Mouse (Mus musculus) spleen, postnatal 36 days (tissue): ENCODE measurements at regions not wholly inside any gene's neighbourhood (a gene's known extent, or its start where the extent isn't known, plus 50 kb on each side); places are given as distances from the start of the nearest gene placed in this dataset.

Experiments
- DNase-seq, 2 experiments: peaks; one replicate each; pipeline ENCODE4 v3.0.0; 2022; ENCODE audit warnings: low spot score in 2 of 2, mixed read lengths in 1 of 2

DNA sequence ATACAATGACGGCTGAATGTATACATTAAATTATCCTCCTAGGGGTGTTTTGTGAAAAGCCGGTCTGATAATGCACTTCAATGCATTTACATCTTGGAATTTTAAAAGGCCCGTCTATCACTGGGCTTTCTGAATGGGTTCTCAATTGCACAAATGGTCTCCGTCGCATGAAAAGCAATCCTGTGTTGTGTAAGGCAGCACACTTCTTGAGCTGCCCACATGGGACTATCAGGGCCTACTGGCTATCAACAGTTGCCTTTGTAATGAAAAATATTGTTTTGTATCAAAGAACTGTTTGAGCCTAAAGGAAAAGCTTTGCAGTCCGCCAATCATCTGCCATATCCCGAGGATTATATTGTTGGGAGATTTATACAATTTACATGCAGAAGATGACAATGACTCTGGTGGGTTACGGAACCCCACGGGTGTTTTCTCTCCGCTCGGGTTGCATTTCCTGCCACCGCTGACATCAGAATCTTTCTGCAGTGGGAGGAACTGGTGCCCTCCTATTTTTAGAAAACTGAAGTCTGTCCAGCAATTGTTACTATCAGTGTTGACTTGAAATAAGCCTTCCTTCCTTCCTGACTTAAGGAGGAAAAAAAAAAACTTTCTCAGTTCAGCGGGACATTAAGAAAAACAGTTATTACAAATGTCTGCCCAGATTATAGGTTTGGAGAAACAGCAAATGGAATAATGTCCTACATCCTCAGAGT is 118.7 kb downstream of the Tmem26 start:
- DNase-seq, result peak; percentile 2 to 6

DNA sequence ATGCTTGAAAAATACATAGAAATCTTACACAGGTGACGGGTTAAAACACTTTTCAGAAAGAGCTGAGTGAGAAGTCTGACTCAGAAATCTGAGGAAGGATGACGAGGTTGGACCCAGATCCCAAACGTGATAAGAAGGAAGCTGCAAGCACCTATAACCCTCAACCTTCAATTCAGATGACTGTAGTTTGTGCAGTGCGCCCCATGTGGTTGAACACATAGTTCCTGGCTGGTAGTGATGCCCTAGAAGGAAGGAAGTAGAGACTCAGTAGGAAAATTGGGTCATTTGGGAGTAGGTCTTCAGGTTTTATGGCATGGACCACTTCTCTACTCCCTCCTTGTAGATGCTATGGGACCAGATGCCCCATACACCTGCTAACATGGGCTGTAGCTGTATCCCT is 120.6 kb downstream of the Tmem26 start:
- DNase-seq, result peak; percentile 9 to 10

DNA sequence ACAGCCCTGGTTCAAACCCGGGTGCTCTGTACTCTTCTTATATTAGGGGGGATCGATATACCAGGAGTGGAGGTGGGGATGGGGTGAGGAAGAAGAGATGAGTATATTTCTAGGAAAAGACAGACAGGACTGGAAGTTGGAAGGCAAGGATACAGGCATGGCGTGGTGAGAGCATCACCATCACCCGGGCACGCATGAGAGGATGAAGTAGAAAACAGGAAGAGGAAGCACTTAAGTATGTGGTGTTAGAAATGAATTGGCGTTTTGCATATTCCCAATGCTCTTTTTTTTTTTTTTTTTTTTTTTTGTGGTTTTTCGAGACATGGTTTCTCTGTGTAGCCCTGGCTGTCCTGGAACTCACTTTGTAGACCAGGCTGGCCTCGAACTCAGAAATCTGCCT is 121.2 kb downstream of the Tmem26 start:
- no peak for DNase-seq

DNA sequence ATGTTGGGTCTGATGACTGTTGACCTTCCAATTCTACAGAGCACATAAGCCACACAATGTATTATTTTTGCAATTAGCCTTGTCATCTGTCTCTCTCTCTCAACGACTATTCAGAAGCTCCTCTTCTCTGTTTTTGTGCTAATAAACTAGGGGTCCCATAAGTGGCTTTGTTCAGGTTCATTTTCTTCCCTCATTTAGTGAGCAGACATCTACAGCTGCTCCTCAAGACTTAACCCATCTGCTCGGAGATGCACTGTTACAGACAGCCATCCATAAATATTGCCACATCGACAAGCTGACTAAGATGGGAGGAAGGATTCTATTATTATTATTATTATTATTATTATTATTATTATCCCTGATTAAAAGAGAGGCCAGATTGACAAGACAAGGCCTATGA is 127.7 kb downstream of the Tmem26 start:
- DNase-seq, result no peak

DNA sequence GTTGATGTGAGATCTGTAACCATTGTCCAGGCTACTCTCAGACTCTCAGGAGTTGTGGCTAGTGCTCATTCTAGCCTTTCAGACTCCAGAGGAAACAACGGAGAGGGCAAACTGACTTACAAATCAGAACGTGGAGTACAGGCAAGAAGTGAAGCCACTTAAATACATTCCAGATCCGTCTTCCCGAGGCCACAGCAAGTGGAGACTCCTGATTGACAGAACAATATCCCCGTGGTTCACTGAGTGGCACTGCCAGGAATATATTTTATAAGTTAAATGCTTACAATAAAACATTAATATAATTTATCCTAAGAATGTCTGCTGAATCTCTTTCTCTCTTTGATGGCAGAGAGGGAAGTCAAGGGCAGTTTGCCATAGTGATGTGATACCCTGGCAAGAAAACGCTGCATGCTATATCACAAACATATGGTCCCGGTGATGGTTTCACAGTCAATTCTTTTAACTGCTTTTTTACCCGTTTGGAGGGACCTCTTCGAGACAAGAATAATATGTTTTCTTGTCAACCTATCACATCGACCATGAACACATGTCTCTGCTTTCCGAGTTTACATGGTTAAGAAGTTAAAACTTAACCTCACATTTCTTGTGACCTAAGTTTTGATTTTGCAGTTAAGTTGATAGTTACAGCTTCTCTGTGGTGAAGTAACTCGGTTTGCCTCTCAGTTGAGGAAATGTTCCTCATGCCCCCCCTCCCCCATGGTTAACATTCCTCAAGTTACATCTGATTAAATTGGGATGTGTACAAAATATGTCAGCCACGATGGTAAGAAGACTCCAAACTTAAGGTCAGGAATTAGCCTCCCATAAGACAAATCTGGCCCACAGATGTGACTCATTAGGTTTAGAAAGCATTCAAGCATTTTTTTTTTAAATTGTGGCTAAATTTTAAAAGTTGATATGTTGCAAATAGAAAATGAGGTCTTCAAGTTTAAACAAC is 132.8 kb downstream of the Tmem26 start:
- no peak for DNase-seq

DNA sequence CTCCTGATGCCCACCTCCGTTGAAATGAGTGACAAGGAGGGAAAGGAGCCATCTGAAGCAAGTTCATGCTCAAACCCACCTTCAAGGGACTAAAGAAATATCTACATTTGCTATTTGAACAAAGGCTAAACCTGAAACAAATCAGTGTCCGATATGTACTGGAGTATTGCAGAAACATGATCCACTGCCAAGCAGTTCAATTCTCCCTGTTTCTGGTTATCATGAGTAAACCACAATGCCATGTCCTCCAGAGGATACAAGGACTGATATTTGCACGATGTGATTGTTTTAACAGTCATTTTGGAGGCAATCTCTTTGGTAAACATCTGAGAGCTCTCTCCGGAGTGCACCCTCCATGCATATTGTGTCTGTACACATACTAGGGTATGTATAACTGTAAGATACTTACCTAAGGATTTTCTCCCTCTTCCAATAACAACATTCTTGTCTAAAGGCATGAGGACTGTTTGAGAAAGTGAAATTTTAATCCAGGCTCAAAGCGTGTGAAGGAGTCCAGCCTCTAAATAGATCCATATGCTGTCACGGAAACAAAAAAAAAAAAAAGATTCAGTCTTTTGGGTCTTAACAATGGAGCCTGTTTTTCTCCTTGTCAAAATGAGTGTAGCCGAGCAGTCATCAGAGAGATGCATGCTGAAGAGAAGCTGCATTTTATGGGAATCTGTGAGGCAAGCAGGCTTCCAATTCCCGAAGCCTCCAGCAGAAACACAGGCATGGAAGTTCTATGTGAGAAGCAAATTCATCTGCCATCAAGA is 141.3 kb downstream of the Tmem26 start:
- DNase-seq, result no peak

DNA sequence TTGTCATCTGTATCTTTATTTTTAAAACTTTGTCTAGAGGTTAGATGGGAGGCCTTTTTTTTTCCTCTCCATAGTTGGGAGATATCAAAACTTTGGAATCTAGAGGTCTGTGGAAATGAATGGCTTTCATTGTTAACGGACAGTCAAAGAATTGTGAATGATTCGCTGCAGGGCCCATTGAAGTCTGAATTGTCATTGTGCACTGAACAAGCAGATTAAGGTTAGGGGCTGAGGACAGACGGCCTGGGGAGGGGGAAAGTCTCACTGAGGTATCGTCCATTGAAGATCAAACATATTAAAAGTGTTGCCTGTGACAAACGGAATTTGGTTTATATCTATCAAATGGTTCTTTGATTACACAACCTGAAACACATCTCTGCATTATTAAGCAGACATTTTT is 142.3 kb downstream of the Tmem26 start:
- DNase-seq, result no peak

DNA sequence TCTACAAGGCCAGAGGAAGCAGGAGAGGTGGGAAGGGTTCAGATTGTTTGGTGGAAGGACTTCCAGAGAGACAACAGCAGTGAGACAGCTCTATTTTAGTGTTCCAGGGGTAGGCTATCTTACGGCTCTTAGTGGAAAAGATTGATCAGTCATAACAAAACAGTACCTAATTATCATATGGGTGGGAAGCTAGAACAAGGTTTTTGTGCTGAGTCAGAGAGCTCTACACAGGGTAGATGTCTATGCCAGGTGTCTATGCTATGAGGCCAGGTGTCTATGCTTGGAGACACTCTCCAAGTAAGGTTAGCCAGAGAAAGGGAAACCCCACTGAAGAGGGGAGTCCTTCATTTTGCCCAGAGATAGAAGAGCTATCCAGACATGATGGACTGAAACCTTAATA is 143.9 kb downstream of the Tmem26 start:
- DNase-seq, result no peak

DNA sequence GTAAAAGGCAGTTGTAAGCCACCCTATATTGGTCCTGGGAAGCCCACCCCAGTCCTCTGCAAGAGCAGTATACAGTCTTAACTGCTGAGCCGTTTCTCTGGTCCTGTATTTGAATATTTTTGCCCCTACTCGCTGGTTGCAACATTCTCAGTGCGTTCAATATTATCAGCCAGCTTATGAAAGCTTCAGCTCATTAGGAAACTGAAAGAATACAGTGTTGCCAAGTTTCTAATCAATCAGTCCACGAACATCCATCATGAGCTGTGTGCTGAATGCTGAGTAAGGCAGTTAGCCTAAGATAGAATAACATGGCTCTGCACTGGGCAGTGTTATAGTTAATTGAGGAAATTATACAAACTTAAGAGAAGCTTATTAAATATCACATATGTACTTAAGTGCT is 148.7 kb downstream of the Tmem26 start:
- no peak for DNase-seq

DNA sequence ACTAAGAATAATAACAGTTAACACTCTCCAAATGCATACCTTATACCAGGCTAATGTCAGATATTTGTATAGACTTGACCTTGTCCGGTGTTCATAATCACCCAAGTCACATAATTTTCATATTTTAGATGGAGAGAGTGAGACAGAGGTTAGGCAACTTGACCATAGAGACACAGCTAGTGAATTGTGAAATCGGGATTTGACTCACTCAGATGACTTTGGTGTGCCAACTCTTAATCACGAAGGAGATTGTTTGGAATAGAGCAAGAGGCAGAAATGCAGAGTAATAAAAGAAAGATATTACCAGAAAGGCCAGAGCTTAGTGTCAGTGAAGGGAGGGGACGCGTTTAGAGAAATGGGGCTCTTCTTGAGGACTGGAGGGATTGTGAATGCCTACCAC is 152.2 kb downstream of the Tmem26 start:
- DNase-seq, result no peak

DNA sequence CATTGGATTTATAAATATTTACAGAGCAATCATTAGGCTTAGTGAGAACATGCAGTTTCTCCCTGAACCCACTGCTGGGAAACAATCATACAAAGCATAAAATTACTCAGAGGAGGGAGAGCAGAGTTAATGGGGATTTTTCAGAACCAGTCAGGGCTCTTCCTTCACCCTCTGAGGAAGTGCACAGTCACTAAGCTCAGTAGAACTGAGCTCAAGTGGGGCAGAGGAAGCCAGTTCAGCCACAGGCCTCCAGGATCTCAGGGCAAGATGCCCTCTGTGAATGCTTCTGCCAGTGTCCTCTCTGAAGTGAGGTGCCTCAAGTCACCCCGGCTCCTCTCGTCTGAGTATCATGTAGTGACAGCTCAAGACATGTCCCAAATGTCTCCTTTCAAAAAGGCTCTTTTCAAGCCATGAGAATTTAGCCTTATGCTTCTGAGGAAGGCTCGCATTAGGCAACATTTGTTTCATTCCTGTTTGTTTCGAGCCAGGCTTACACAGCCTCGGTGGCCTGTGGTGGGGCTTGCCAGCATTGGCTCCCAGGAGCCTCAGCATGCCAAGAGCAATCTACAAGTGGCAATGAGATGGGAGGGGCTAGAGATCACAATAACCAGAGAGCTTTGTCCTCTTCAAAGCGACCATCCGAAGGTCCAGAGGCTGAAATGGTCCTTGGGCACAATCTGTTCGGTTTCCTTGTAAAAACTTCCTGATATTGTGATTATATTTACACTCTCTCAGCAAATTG is 169.8 kb downstream of the Tmem26 start:
- no peak for DNase-seq

DNA sequence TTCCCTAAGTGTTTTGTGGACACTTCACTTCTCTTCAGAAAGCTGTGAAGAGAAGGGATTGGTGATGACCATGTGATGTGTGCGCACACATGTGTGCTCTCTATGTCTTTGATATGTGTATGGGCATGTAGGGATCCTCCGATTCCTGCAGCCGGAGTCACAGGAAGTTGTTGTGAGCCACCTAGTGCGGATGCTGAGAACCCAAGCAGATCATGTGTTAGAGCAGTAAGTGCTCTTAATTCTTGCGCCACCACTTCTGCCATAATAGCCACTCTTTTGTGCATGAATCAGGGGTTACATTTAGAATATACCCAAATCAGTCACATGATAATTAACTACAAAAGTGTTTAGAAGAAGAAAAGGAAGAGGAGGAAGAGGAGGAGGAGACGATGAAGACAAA is 170.7 kb downstream of the Tmem26 start:
- DNase-seq, result no peak

DNA sequence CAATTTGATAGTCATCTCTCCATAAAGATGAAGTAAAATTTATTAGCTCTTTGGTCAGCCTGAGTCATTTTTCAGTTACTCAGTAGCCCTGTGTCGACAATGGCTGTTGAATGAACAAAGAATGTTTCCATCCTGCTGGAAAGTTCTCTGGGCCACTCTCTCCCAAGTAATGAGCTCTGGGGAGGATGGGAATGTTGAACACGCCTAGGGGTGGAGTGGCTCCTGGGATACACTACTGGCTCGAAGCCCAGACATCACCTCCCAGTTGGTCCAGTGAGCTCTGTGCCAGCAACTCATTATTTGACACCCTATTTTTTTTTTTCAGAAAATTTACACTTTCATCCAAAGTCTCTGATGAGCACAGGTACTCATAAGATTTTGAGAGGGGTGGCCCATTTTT is 174.1 kb downstream of the Tmem26 start:
- DNase-seq, result no peak

DNA sequence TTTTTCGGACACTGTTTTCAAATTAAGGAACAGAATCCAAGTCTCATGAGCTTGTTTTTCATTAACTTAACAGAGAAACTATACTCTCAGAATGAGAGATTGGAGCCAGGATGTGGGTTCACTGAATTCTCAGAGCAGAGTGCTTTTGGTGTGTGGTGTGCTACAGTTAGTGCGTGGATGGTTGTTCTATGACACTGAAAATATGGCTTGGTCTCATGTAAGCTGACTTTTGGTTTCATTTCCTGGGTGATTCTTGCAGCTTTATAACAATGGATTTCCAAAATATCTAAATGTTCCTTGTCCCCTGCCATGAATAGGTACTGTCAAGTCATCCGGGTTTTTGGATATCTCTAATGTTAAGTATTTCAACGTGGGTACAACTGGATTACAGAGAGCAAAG is 177.7 kb downstream of the Tmem26 start:
- no peak for DNase-seq

DNA sequence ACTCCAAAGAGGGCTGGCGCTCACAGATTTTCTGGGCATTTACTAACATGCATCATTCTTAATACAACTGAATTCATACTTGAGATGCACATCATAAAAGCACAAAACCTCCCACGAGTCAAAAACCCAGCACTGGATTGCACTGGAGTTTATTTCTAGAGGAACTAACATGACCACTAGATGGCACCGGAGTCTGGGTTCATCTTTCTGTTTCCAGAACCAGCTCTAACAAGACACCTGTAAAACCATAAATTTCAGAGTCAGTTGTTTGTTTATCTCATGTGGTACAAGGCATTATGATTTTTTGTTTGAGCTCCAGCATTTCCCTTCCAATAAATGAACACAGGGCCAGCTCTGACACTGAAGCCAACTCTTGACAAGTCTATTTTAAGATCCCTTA is 179.2 kb downstream of the Tmem26 start:
- no peak for DNase-seq

DNA sequence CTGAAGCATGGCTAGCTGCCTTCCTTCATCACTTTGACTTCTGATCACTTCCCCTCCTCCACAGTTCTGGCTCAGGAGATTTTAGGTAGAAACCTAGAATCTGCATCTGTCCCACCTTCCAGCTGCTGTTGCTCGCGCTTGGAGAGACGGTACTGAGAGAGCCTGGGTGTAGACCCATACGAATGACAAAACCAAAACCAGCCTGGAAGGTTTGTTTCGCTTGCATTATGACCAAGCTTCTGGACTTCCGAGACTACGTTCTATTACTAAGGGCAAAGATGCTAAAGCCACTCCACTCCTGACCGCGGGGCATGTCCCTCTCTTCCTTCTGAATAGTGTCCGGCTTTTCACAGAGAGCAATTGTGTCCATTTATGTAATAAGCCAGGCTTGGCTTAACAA is 180.9 kb downstream of the Tmem26 start:
- no peak for DNase-seq

DNA sequence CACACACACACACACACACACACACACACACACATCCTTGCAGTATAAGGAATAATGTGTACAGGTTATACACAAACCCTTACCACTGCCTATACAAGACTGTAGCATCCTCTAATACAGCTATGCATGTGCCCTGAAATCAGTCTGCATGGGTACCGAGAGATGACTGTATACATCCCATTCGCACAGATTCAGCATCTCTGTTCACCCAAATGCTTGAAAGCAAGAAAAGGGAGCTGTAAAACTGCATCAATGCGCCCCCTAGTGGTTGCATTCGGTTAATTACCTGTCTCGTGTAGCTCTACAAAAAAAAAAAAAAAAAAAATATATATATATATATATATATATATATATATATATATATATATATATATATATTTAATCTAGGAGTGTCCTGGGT is 184.8 kb downstream of the Tmem26 start:
- DNase-seq, result peak; percentile 31 to 41

DNA sequence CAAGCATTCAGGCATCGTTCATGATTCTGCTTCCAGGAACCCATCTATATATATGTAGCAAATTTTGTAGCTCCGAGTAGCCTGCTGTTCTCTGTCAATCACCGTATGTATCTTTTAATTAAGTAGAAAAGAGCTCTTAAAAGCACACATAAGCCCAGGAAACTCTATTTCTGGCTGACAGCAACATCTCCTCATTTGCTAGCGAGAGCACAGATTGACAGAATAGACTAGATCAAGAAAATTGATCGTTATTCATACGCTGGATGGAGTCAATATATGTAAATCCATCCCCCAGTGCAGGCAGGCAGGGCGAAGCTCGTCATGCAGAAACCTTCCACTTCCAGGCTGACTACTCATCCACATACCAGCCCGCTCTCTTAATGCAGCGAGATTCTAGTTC is 185.6 kb downstream of the Tmem26 start:
- no peak for DNase-seq

DNA sequence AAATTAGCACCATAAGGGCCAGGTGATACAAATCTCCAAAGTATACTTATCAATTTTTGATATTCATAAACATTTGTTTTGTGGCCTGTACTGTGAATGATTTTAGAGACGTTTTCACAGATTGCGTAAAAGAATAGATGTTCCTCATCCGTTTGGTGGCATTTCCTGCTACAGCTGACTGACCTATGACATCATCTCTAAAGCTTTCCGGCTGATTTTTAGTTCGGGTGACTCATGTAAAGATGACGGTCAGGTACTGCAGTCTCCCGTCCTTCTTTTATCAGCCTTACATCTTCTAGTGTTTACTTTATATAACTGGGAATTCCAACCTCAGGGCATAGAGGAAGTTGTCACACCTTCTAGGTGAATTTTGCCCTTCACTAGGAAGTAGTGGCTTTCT is 192.7 kb downstream of the Tmem26 start:
- DNase-seq, result no peak

DNA sequence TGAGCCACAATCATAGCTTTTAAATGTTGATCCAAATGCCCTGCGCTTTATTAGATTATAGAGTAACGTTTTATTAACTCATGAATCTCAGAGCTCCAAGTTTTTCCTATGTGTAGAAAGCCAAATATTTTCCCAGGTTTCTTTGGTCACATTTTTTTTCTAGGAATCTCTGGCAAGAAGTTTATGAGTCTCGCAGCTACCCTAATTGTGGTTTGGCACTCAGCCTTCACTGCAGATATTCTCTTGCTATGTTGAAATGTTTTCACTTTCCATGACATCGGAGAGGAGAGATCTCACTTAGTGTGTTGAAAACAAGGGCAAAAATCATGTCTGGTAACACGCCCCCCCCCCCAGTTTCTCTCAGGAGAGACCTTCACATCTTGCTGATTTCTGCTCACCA is 212.4 kb downstream of the Tmem26 start:
- no peak for DNase-seq

DNA sequence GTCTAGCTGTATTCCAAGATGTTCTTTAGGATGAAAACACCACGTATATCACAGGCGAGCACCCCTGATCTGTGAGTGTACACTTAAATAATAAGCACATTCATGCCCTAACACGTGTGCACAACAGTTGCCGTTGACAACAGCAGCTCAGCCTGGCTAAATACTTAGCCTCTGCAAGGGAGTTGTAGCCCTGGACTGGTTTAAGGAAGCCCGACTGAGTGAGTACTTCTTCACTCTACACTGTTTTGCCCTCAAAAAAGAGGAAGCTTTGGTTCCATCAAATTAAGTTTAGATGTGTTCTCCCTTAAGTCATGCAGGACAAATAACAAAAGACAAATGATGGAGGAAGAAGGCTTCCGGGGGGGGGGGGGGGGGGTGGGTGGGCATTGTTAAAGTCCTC is 208.0 kb upstream of the Rhobtb1 start:
- no peak for DNase-seq

DNA sequence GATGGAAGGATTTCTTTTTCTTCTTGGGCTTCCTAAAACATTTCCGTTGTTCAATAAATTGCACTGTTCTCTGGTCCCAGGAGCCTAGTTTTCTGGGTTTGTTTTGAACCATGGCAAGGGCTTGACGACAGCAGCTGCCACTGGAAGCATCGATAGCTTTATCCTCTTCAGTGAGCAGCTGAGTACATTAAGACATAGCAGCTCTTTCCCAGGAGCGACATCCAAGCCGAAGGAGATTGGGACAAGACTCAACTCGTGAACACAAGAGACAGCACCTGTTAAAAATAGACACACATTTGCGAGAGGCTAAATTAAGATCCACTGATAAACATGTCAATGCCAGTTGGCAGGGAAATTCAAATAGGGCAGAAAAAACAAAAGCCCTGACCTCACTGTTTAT is 194.7 kb upstream of the Rhobtb1 start:
- DNase-seq, result no peak
